Mouse (Mus musculus): ENCODE measurements around the gene Adamts17. TPM values are rescaled to one million over a fixed set of nuclear protein-coding genes. Genes with fewer than 3 reads are reported as not detected.

Gene Adamts17
- not detected for polyA plus RNA-seq (2014; fragmentation: Illumina TruSeq; extraction: RNeasy Lipid Tissue Mini Kit (QIAGEN cat#74804); ENCODE audit: low read depth, low replicate concordance)

GRCm38 (mm10) chr7:66839463-66840007 is at the start of gene Adamts17:
Adamts17 (plus strand) TSS chr7:66839735.

Other genes starting within 250 kb of the Adamts17 start
- gene Asb7, start 150.1 kb upstream of the Adamts17 start, polyA plus RNA-seq (2014; fragmentation: Illumina TruSeq; extraction: RNeasy Lipid Tissue Mini Kit (QIAGEN cat#74804); ENCODE audit: low read depth, low replicate concordance), result 8.4 TPM
- 2.5 TPM for gene Lins1, start 149.8 kb upstream of the Adamts17 start, polyA plus RNA-seq (2014; fragmentation: Illumina TruSeq; extraction: RNeasy Lipid Tissue Mini Kit (QIAGEN cat#74804); ENCODE audit: low read depth, low replicate concordance)
- not detected for gene Cers3, start 96.2 kb upstream of the Adamts17 start, polyA plus RNA-seq (2014; fragmentation: Illumina TruSeq; extraction: RNeasy Lipid Tissue Mini Kit (QIAGEN cat#74804); ENCODE audit: low read depth, low replicate concordance)